Mouse (Mus musculus) embryonic fibroblast, embryonic 13.5 days (primary cell): ENCODE measurements around the gene Ppp2r5d.

Experiments
- CTCF ChIP-seq: IDR thresholded peaks from 2 replicates; pipeline ENCODE4 v1.5.1; 2011; ENCODE audit warnings: mild to moderate bottlenecking, control low read depth, low read length, moderate library complexity, borderline replicate concordance; ENCODE audit not compliant: insufficient read depth
- POLR2A ChIP-seq: IDR thresholded peaks from 2 replicates; pipeline ENCODE4 v1.6.1; 2011; ENCODE audit warnings: low read depth, mild to moderate bottlenecking, control low read depth, low read length, moderate library complexity

DNA sequence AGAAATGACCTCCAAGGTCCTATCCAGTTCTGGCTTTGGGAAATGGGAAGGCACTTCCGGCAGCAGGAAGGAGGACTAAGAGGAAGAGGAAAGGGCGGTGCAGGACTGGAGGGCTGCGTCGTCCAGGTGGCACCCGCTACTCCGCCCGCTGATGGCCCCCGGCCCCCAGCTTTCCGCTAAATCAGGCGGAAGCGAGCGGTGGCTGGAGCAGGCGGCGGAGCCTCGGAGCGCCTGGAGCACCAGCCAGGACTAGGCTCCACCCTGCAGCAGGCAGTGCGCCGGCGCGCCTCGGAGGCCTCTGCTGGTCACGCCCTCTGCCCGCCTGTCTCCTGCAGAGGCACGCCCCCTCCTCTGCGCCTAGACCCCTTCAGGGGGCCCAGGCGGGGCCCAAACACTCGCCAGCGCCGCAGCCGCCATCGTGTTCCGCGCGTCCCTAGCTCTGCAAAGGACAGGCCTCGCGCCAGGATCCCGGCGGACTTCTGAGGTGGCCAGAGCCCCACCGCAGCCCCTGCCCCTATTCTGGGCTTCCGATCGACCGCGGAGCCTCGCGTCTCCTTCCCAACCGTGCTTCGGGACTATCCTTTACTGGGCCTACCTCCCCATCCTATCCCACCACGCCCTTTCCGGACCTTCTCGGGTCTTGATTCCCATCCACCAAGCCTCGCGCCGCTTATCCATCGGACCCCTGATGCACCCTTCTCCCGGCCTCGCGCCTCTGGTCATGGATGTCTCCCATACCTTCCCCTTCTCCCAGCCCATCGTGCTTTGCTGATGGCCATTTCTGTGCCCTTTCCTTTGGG is 54.5 kb downstream of the Ppp2r5d start, which contains the start of gene Cul7:
- TF ChIP-seq CTCF (no peak), POLR2A (peak; percentile 89)
